Mouse (Mus musculus) CH12.LX (cell line): ENCODE measurements at regions not wholly inside any gene's neighbourhood (a gene's known extent, or its start where the extent isn't known, plus 50 kb on each side); places are given as distances from the start of the nearest gene placed in this dataset.
A peak's percentile ranks its signal among the peaks of the same experiment; 100 is the strongest.

ENCODE experiments used
- DNase-seq: peaks from one replicate; pipeline ENCODE4 v3.0.0-alpha.2; 2013; ENCODE audit errors: extremely low read depth
- H3K27ac ChIP-seq: 2 replicates; pipeline ENCODE4 v1.5.1; 2012; ENCODE audit warnings: low read depth, mild to moderate bottlenecking, control low read depth, moderate library complexity; ENCODE audit not compliant: insufficient read depth
- H3K27me3 ChIP-seq: replicated peaks from 2 replicates; pipeline ENCODE3; 2012; ENCODE audit warnings: inconsistent platforms
- H3K36me3 ChIP-seq, 2 experiments: replicated peaks in 1 of 2; 2 replicates each; pipeline versions ENCODE3 to v1.6.1; 2012; ENCODE audit warnings: inconsistent platforms in 1 of 2, low read length in 1 of 2, mild to moderate bottlenecking in 1 of 2, mixed read lengths in 1 of 2, moderate library complexity in 1 of 2; ENCODE audit not compliant: control insufficient read depth in 1 of 2, insufficient read depth in 1 of 2
- H3K4me1 ChIP-seq, 2 experiments: 2 replicates each; pipeline ENCODE4 v1.6.1; 2012; ENCODE audit warnings: inconsistent platforms in 1 of 2, moderate library complexity in 1 of 2; ENCODE audit not compliant: insufficient read depth in 2 of 2, control insufficient read depth in 1 of 2
- H3K4me2 ChIP-seq: 2 replicates; pipeline ENCODE4 v1.6.1; 2012; ENCODE audit warnings: low read depth, mild to moderate bottlenecking, control low read depth; ENCODE audit not compliant: poor library complexity, insufficient read depth, severe bottlenecking
- H3K4me3 ChIP-seq, 3 experiments: fragments of 150-350 bp in 1 of 3; sonication (generic) in 1 of 3; replicated peaks in 1 of 3; 2 replicates each; pipeline versions ENCODE3 to v1.5.1; 2011 to 2012; ENCODE audit warnings: low read depth in 2 of 3, low read length in 2 of 3, mild to moderate bottlenecking in 2 of 3, moderate library complexity in 2 of 3, control low read depth in 1 of 3, improper control_type of control experiment in 1 of 3, inconsistent platforms in 1 of 3, mixed read lengths in 1 of 3; ENCODE audit not compliant: poor library complexity in 1 of 3
- H3K79me2 ChIP-seq: replicated peaks from 2 replicates; pipeline ENCODE4 v1.6.1; 2012; ENCODE audit warnings: mild to moderate bottlenecking, moderate library complexity; ENCODE audit not compliant: control insufficient read depth, poor library complexity, insufficient read depth, severe bottlenecking; ENCODE audit errors: extremely low read depth
- H3K9ac ChIP-seq: 2 replicates; pipeline ENCODE4 v1.6.1; 2012; ENCODE audit warnings: low read depth, mild to moderate bottlenecking, control low read depth, moderate library complexity; ENCODE audit not compliant: insufficient read depth
- H3K9me3 ChIP-seq: replicated peaks from 2 replicates; pipeline ENCODE3; 2012; ENCODE audit warnings: low read length, inconsistent platforms, mixed read lengths
- BHLHE40 ChIP-seq: IDR thresholded peaks from 2 replicates; pipeline ENCODE4 v1.6.1; 2011; ENCODE audit warnings: mild to moderate bottlenecking, low read depth, low read length, improper control_type of control experiment
- CTCF ChIP-seq, 2 experiments: IDR thresholded peaks in 1 of 2; conservative IDR thresholded peaks in 1 of 2; 2 replicates each; pipeline ENCODE4 v1.5.1; 2011 to 2012; ENCODE audit warnings: low read depth in 2 of 2, low read length in 2 of 2, improper control_type of control experiment in 1 of 2, inconsistent platforms in 1 of 2, mild to moderate bottlenecking in 1 of 2, moderate library complexity in 1 of 2
- GABPA ChIP-seq: IDR thresholded peaks from 2 replicates; pipeline ENCODE4 v1.6.1; 2012; ENCODE audit warnings: low read depth, low read length, improper control_type of control experiment, inconsistent platforms; ENCODE audit not compliant: insufficient replicate concordance
- JUND ChIP-seq: conservative IDR thresholded peaks from 2 replicates; pipeline ENCODE4 v1.6.1; 2011; ENCODE audit warnings: low read depth, low read length, improper control_type of control experiment
- MAX ChIP-seq: IDR thresholded peaks from 2 replicates; pipeline ENCODE4 v1.6.1; 2011; ENCODE audit warnings: low read length, improper control_type of control experiment
- MAZ ChIP-seq: IDR thresholded peaks from 2 replicates; pipeline ENCODE4 v1.6.1; 2012; ENCODE audit warnings: low read depth, mild to moderate bottlenecking, inconsistent platforms, low read length, improper control_type of control experiment, moderate library complexity
- MYC ChIP-seq: IDR thresholded peaks from 2 replicates; pipeline ENCODE4 v1.6.1; 2011; ENCODE audit warnings: low read depth, mild to moderate bottlenecking, improper control_type of control experiment, low read length
- NRF1 ChIP-seq: IDR thresholded peaks from 2 replicates; pipeline ENCODE4 v1.6.1; 2014; ENCODE audit warnings: low read depth, mild to moderate bottlenecking, inconsistent platforms, low read length, improper control_type of control experiment, moderate library complexity
- POLR2A ChIP-seq: IDR thresholded peaks from 2 replicates; pipeline ENCODE4 v1.6.1; 2011; ENCODE audit warnings: low read depth, mild to moderate bottlenecking, improper control_type of control experiment, low read length
- RCOR1 ChIP-seq: conservative IDR thresholded peaks from 2 replicates; pipeline ENCODE4 v1.6.1; 2012; ENCODE audit warnings: low read depth, mild to moderate bottlenecking, inconsistent platforms, low read length, improper control_type of control experiment
- SMC3 ChIP-seq: IDR thresholded peaks from 2 replicates; pipeline ENCODE4 v1.6.1; 2011; ENCODE audit warnings: low read depth, low read length, improper control_type of control experiment
- TBP ChIP-seq: conservative IDR thresholded peaks from 2 replicates; pipeline ENCODE4 v1.6.1; 2011; ENCODE audit warnings: low read depth, low read length, improper control_type of control experiment
- dilution Hi-C: fragments of 300-500 bp; cut with MboI; formaldehyde crosslinking; loops from 2 replicates; pipeline ENCODE4 v1.14.3; 2020; ENCODE audit warnings: low sequenced_read_pairs; ENCODE audit not compliant: extremely low pct_unique_long_range_greater_than_20kb, extremely low pct_ligation_motif_present
- in situ Hi-C: fragments of 300-500 bp; cut with MboI; formaldehyde crosslinking; loops from 3 replicates; pipeline ENCODE4 v1.14.3; 2019; ENCODE audit warnings: low sequenced_read_pairs, low pct_ligation_motif_present, low pct_unique_long_range_greater_than_20kb, mixed read lengths

DNA sequence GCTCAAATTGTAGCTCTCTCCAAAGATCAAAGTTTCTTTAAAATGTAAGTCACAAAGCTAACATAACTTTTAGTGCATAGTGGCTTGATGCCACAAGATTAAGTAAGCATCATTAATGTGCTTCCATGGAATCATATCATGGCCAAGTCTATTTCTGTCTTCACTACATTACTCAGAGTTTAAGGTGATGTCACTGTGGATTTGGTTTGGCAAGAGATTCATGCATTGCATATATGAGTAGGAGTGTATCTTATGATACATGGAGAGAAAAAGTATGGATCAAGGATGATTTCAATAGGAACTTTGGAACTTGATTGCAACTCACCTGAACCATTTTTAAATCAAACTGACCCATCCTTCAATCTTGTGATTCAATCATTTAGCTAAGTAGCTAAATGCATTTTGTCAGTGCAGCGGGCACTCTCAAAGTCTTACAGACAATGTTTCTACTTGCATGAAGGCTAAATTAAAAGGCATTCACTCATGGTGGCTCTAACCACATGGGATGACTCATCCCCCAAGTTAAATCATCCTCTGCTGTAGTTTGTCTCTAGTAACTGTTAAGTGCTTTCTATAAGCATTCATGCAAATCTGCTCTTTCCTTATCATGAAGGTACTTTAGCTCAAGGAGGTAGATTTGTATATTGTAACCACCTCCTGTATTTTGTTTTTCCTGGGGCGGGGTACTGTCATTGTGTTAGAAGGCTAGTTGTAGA lies 576.5 kb downstream of the Ppargc1a start:
- no peaks in the 10 kb centered on the region for H3K9me3 ChIP-seq
- no peaks in the 10 kb centered on the region for H3K27me3 ChIP-seq
- H3K36me3 ChIP-seq, result no peaks in the 10 kb centered on the region
- no peak for TF ChIP-seq MAZ
- no peak for TF ChIP-seq MAX
- TF ChIP-seq MYC, result no peak
- no peak for TF ChIP-seq NRF1
- no peak for TF ChIP-seq BHLHE40
- TF ChIP-seq POLR2A, result no peak
- no peak for TF ChIP-seq SMC3
- TF ChIP-seq GABPA, result no peak
- no peak for TF ChIP-seq RCOR1
- TF ChIP-seq JUND, result no peak
- no peak for TF ChIP-seq TBP
- no peak for TF ChIP-seq CTCF (conservative IDR thresholded peaks at IDR 0.05 in 1 of 2, IDR thresholded peaks at IDR 0.05 in 1 of 2; ENCODE audit: low read depth in 2 of 2, low read length in 2 of 2)
- TF ChIP-seq, all 38 proteins: peak for 0
- in situ Hi-C loops (no loop called here), dilution Hi-C loops (no loop called here)
- Histone ChIP-seq H3K27ac (no peak overlapping the region), H3K9ac (no peak overlapping the region), H3K79me2 (no peaks in the 10 kb centered on the region), H3K4me2 (no peak overlapping the region), H3K4me3 (no peak overlapping the region), H3K4me1 (no peaks in the 10 kb centered on the region)
- DNase-seq, result peak; percentile 6
